Mouse (Mus musculus): ENCODE results near the gene Aox4. TPM values are rescaled to one million over a fixed set of nuclear protein-coding genes. Genes with fewer than 3 reads are reported as not detected.

Aox4 gene
- polyA plus RNA-seq, 1 experiment, result 1.0 TPM

DNA sequence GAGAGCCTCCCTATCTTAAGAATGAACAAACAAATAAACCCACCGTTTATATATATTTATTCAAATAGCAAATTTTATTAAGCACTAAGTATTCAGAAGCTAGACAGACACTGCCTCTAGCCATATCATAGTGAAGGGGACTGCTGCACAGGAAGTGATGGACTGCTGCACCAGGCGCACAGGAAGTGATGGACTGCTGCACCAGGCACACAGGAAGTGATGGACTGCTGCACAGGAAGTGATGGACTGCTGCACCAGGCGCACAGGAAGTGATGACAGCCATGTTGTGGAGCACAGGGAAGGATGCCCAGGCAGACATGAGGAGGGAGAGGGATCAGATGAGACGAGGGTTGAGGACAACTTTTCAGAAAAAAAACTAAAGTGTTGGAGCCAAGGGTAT, 5.2 kb downstream of the Aox4 start:
- H3K4me3 ChIP-seq (ENCODE audit: insufficient read depth, low read length), result no peak overlapping the region
- TF ChIP-seq CTCF (IDR thresholded peaks at IDR 0.05; ENCODE audit: extremely low read depth, insufficient read depth, low read length), result no peak
- TF ChIP-seq POLR2A (IDR thresholded peaks at IDR 0.05; ENCODE audit: extremely low read depth, insufficient read depth, low read length), result no peak
- 0 out of 2 replicates have a peak, but pooled peaks cover 2% of the 10 kb centered on the region for H3K4me1 ChIP-seq (ENCODE audit: control insufficient read depth, insufficient read depth, low read length)
- H3K27ac ChIP-seq (ENCODE audit: insufficient read depth, low read length), result no peak overlapping the region

DNA sequence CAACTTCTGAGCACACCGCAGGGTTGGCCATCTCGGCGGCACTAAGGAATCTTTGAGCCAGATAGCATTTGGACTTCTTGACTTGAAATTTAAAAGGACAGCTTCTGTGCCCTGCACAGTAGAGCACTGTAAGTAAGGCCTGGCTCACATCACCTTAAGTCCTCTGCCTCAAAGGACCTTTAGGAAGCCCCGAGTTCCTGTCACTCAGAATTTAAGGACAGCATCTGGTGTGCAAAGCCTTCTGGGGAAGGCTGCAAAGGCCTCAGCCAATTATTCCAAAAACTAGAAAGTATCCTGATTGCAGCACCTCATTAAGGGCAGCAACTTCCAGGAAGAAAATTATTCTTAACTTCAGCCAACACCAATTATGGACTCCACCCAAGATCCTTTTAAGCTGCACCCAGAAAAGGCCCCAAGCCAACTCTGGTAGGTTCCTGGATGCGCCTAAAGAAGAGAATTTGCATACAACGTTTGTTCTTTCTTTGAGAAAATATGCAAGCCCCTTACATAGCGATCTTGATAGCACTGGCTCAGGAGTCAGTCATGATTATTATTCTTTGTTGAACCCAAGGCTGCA, 5.8 kb downstream of the Aox4 start:
- Histone ChIP-seq H3K27ac (ENCODE audit: insufficient read depth, low read length) (no peak overlapping the region), H3K4me3 (ENCODE audit: insufficient read depth, low read length) (no peak overlapping the region), H3K4me1 (ENCODE audit: control insufficient read depth, insufficient read depth, low read length) (no peaks in the 10 kb centered on the region)
- TF ChIP-seq CTCF (IDR thresholded peaks at IDR 0.05; ENCODE audit: extremely low read depth, insufficient read depth, low read length) (no peak), POLR2A (IDR thresholded peaks at IDR 0.05; ENCODE audit: extremely low read depth, insufficient read depth, low read length) (no peak)

DNA sequence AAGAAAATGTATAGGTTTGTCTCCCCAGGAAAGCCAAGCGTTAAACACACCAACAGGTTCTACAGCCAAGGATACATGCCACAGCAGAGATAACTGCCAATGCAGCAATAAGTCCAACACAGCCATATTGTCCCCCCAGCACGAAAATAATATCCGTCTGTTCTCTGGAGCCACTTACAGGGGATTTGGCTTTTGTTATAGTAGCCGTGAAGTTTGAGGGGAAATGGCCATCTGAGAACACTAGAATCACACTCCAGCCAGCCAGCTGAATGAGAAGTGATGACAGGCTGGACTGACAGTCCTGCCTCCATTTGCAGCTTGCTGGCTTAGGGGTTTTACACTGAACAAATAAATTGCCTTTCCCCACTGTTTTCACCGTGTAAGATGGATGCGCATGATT, 10.9 kb downstream of the Aox4 start:
- TF ChIP-seq CTCF (IDR thresholded peaks at IDR 0.05; ENCODE audit: extremely low read depth, insufficient read depth, low read length) (no peak), POLR2A (IDR thresholded peaks at IDR 0.05; ENCODE audit: extremely low read depth, insufficient read depth, low read length) (no peak)
- no peak overlapping the region for H3K4me3 ChIP-seq (ENCODE audit: insufficient read depth, low read length)
- H3K4me1 ChIP-seq (ENCODE audit: control insufficient read depth, insufficient read depth, low read length), result no peaks in the 10 kb centered on the region
- H3K27ac ChIP-seq (ENCODE audit: insufficient read depth, low read length), result no peak overlapping the region

DNA sequence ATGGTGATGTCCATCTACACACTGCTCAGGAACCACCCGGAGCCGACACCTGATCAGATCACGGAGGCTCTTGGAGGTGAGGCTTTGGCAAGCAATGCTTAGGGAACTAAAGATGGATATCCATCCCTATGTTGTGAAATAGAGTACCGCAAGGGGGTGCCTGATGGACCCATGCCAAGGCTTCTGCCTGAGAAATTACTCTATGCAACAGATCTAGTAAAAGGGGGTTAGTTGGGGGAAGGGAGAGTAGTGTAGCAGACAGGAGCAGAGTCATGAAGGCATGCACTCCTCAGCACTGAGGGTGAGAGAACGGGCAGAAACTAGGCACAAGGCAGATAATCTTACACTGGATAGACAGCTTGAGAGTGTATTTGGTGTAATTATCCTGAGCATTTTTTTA, 11.7 kb downstream of the Aox4 start:
- Histone ChIP-seq H3K4me3 (ENCODE audit: insufficient read depth, low read length) (no peak overlapping the region), H3K27ac (ENCODE audit: insufficient read depth, low read length) (no peak overlapping the region), H3K4me1 (ENCODE audit: control insufficient read depth, insufficient read depth, low read length) (no peaks in the 10 kb centered on the region)
- no peak for TF ChIP-seq CTCF (IDR thresholded peaks at IDR 0.05; ENCODE audit: extremely low read depth, insufficient read depth, low read length)
- no peak for TF ChIP-seq POLR2A (IDR thresholded peaks at IDR 0.05; ENCODE audit: extremely low read depth, insufficient read depth, low read length)

DNA sequence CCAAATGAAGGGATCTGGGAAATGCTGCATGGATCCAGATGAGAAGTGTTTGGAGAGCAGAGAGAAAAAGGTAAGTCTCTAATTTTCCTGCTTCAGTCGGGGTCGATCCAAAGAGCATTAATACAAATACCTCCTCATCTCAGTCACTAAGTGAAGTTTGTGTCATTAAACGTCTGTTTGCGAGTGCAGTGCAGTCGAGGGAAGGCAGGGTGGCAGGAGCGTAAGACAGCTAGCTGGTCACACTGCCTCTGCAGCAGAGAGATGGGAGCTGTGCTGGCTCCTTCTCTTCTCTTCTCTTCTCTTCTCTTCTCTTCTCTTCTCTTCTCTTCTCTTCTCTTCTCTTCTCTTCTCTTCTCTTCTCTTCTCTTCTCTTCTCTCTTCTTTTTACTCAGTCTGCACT, 17.9 kb downstream of the Aox4 start:
- no peaks in the 10 kb centered on the region for H3K4me1 ChIP-seq (ENCODE audit: control insufficient read depth, insufficient read depth, low read length)
- TF ChIP-seq POLR2A (IDR thresholded peaks at IDR 0.05; ENCODE audit: extremely low read depth, insufficient read depth, low read length), result no peak
- TF ChIP-seq CTCF (IDR thresholded peaks at IDR 0.05; ENCODE audit: extremely low read depth, insufficient read depth, low read length), result no peak
- H3K4me3 ChIP-seq (ENCODE audit: insufficient read depth, low read length), result no peak overlapping the region
- no peak overlapping the region for H3K27ac ChIP-seq (ENCODE audit: insufficient read depth, low read length)

DNA sequence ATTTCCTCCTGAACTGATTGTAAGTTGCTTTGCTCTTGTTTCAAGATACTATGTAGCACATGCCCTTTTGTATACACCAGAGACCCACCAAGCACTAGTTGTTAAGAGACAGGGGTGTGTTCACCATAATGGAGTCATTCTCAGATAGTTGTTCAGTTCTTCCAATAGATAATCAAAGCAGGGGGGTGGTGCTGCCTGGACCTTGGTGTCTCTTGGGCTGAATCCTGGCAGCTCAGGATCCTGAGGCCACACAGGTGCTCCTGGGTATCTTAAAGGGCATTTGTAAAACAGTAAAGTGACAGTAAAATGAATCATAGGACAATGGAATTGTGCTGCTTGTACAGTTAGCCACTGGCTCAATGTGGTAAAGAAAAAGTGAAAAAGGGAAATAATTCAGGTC, 18.7 kb downstream of the Aox4 start:
- Histone ChIP-seq H3K4me1 (ENCODE audit: control insufficient read depth, insufficient read depth, low read length) (no peaks in the 10 kb centered on the region), H3K4me3 (ENCODE audit: insufficient read depth, low read length) (no peak overlapping the region), H3K27ac (ENCODE audit: insufficient read depth, low read length) (no peak overlapping the region)
- TF ChIP-seq CTCF (IDR thresholded peaks at IDR 0.05; ENCODE audit: extremely low read depth, insufficient read depth, low read length) (no peak), POLR2A (IDR thresholded peaks at IDR 0.05; ENCODE audit: extremely low read depth, insufficient read depth, low read length) (no peak)

DNA sequence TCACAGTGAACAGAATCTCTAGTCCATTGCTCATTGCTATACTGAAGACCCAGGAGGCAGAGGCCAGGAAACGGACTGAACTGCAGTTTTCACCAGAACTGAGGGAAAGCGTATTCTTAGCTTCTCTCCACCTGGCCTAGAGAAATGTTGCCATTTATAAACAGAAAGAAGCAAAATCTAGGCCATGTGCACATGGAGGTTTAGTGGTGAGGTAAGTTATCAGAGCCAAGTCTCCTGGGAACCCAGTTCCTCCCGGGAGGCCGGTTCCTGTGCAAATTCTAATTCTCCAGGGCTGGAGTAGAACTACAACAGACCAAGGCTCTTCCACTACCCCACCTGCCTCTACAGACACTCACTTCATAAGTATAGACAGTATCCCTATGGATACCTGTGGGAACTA, 19.6 kb downstream of the Aox4 start:
- Histone ChIP-seq H3K4me1 (ENCODE audit: control insufficient read depth, insufficient read depth, low read length) (no peaks in the 10 kb centered on the region), H3K4me3 (ENCODE audit: insufficient read depth, low read length) (no peak overlapping the region), H3K27ac (ENCODE audit: insufficient read depth, low read length) (no peak overlapping the region)
- TF ChIP-seq CTCF (IDR thresholded peaks at IDR 0.05; ENCODE audit: extremely low read depth, insufficient read depth, low read length) (no peak), POLR2A (IDR thresholded peaks at IDR 0.05; ENCODE audit: extremely low read depth, insufficient read depth, low read length) (no peak)

DNA sequence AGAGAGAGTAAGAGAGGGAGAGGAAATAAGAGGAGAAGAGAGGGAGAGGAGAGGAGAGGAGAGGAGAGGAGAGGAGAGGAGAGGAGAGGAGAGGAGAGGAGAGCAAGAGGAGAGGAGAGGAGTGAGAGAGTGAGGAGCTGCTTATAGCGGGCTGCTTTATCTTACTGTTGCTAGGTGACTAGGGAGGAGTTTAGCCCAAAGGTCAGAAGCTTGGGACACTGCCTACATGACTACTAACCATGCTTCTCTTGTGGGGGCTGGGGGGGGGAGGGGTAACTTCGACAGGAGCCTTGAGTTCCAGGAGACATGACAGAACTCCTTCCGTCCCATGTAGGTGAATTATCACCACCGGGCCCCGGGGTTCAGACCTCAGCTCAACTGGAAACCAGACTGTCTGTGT, 20.3 kb downstream of the Aox4 start:
- H3K4me3 ChIP-seq (ENCODE audit: insufficient read depth, low read length), result no peak overlapping the region
- no peaks in the 10 kb centered on the region for H3K4me1 ChIP-seq (ENCODE audit: control insufficient read depth, insufficient read depth, low read length)
- no peak for TF ChIP-seq POLR2A (IDR thresholded peaks at IDR 0.05; ENCODE audit: extremely low read depth, insufficient read depth, low read length)
- H3K27ac ChIP-seq (ENCODE audit: insufficient read depth, low read length), result no peak overlapping the region

DNA sequence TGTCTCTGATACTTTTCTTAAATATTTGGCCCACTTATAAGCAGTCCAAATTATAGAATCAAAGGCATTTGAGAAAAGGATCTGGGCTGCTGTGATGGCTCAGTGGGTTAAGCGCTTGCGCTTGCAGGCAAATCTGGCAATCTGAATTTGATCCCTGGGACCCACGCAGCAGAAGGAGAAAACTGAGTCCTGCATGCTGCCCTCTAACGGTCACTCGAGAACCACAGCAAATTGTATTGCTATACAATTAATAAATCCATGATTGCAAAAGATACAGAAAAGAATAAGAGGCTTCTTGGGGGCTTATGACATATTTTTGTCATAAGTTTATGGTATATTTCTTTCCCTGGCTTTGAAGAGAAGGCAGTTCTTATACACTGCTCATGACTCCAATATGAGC, 25.2 kb downstream of the Aox4 start:
- TF ChIP-seq CTCF (IDR thresholded peaks at IDR 0.05; ENCODE audit: extremely low read depth, insufficient read depth, low read length) (peak; percentile 20; the same call in 1 of the 2 replicates), POLR2A (IDR thresholded peaks at IDR 0.05; ENCODE audit: extremely low read depth, insufficient read depth, low read length) (no peak)
- Histone ChIP-seq H3K4me3 (ENCODE audit: insufficient read depth, low read length) (no peak overlapping the region), H3K27ac (ENCODE audit: insufficient read depth, low read length) (no peak overlapping the region), H3K4me1 (ENCODE audit: control insufficient read depth, insufficient read depth, low read length) (no peaks in the 10 kb centered on the region)

DNA sequence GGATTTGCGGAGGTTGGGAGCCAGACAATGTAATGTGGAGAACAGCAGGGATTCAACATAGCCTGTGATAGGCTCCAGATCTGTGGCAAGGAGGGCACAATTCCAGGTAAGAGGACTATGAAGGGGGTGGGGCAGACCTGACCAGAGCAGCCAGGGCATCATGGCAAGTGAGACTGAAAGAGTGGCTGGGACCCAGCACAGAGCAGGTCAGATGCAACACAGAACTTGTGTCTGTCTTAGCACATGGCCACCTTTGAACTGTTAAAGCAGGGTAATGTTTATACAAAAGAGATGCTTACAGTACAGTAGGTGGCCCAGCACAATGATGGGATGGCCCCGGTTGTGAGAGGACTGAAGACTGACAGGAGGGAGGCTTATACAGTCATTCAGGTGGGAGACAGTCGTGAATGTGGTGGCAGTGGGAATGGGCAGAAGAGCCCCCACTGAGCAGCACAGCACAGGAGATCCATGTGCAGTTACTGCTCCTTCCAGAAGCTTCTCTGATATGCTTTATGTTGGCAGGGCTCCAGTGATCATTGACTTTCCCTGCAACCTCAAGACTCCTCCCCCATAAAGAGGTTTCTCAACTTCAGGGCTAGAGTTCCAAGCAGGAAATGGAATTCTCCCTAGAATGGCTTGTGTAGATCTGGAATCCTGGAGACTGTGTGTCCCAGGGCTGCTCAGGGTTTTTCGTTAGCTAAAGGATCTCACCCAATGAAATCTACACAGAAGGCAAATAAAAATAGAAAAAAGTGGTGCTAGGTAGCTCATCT, 27.5 kb downstream of the Aox4 start:
- Histone ChIP-seq H3K27ac (ENCODE audit: insufficient read depth, low read length) (no peak overlapping the region), H3K4me1 (ENCODE audit: control insufficient read depth, insufficient read depth, low read length) (no peaks in the 10 kb centered on the region), H3K4me3 (ENCODE audit: insufficient read depth, low read length) (no peak overlapping the region)
- TF ChIP-seq CTCF (IDR thresholded peaks at IDR 0.05; ENCODE audit: extremely low read depth, insufficient read depth, low read length), result no peak
